Mouse (Mus musculus): ENCODE results near the gene 5730596B20Rik.

DNA sequence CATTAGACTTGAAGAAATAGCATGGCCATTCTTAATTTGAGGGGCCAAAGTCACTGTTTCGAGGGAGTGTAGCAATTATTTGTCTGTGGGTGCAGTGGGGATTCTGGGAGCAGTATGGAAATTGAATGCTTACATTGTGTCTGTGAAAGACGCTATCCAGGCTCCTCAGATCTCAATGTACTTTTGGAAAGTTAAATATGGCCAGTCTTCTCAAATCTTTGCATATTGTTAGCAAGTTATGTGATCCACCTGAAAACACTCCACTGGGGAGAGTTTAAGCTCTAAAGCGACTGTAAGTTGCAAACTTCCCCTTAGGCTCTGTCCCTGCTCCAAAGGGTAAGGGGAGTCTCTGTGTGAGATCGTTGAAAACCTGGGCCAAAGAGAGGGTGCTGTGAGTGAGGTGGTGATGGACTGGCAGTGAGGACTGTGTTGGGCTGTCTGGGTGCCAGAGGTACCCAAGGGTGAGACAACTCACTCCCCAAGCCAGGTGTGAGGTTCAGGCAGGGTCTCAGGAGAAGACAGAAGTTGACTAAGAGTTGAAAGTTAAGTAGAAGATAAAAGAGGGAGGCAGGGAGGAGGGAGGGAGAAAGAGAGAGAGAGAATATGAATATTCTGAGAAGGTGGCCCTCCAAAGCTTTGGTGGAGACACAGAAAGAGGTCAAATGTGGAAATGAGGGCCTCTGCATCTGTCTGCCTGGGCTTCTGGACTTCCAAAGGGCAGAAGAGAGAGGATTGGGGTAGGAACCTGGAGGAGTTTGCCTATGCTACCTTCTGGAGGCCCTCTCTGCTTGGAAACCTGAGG, 29.8 kb downstream of the 5730596B20Rik start:
- TF ChIP-seq CTCF (IDR thresholded peaks at IDR 0.05; ENCODE audit: control insufficient read depth, insufficient read depth, insufficient read length), result no peak
- no peak for TF ChIP-seq USF1 (IDR thresholded peaks at IDR 0.05; ENCODE audit: low read depth)
- no peak for TF ChIP-seq MAX (IDR thresholded peaks at IDR 0.05)
